Mouse (Mus musculus) lung, embryonic 15.5 days (tissue): ENCODE data around the gene Lck. TPM values are rescaled to one million over a fixed set of nuclear protein-coding genes. Genes with fewer than 3 reads are reported as not detected.

ENCODE experiments used
- ATAC-seq: fragments of 200-750 bp; cut with Nextera tagmentation; 2 replicates; pipeline ENCODE4 v1.8.0; 2017; ENCODE audit warnings: moderate number of reproducible peaks, borderline replicate concordance; ENCODE audit not compliant: low FRiP score, low TSS enrichment; ENCODE audit errors: extremely low read depth
- H3K27ac ChIP-seq: fragments of 300-500 bp; sonication (generic); 2 replicates; pipeline ENCODE4 v1.5.1; 2015; ENCODE audit warnings: moderate library complexity, mild to moderate bottlenecking, inconsistent platforms
- H3K27me3 ChIP-seq: fragments of 300-500 bp; sonication (generic); 2 replicates; pipeline ENCODE4 v1.6.1; 2015; ENCODE audit warnings: inconsistent platforms
- H3K36me3 ChIP-seq: fragments of 300-500 bp; sonication (generic); 2 replicates; pipeline ENCODE4 v1.6.1; 2015; ENCODE audit warnings: inconsistent platforms
- H3K4me1 ChIP-seq: fragments of 300-500 bp; sonication (generic); 2 replicates; pipeline ENCODE4 v1.6.1; 2015; ENCODE audit warnings: inconsistent platforms
- H3K4me2 ChIP-seq: fragments of 300-500 bp; sonication (generic); 2 replicates; pipeline ENCODE4 v1.6.1; 2015; ENCODE audit warnings: inconsistent platforms, mild to moderate bottlenecking, moderate library complexity
- H3K4me3 ChIP-seq: fragments of 300-500 bp; sonication (generic); 2 replicates; pipeline ENCODE4 v1.5.1; 2015; ENCODE audit warnings: mild to moderate bottlenecking, inconsistent platforms
- H3K9ac ChIP-seq: fragments of 300-500 bp; sonication (generic); 2 replicates; pipeline ENCODE4 v1.6.1; 2015; ENCODE audit warnings: inconsistent platforms
- H3K9me3 ChIP-seq: fragments of 300-500 bp; sonication (generic); 2 replicates; pipeline ENCODE4 v1.6.1; 2016; ENCODE audit warnings: inconsistent platforms
- WGBS: fragments of 180-500 bp; shearing (Covaris S2); methylation state at CpG from one replicate; pipeline ENCODE4 v1.1.7; 2015; 5-methylcytosine and 5-hydroxymethylcytosine counted together
- polyA plus RNA-seq: library from polyadenylated mRNA; unstranded; fragments of >200 nt; fragmentation: Nextera tagmentation; extraction: Ambion mirVana; gene quantifications from 2 replicates; pipeline ENCODE4 v1.2.1, GENCODE M21; 2015

The Lck gene
- polyA plus RNA-seq, 1 experiment from 2014 or later = 24.9 TPM

DNA sequence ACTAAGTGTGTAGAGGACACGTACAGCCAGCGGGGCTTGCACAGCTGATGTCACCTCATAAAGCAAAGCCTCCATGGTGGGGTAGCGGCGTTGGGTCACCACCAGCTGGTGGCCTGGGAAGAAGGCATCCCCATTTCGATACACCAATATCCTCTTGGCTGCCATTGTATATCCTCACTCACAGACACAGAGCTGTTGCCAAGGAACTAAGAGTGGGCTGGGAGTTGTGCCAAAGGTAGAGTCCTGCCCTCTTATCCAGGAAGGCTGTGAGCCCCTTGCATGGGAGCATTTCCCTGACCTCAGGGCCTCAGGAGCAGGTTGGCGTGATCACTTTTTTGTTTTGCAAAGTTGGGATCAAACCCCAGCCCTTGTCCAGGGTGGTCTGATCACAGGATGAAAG lies 40.7 kb upstream of the Lck start, which contains the start of gene Dcdc2b:
TSS of gene Dcdc2b (minus strand) at position 165 of the 400 bp plus-strand sequence.
- Histone ChIP-seq H3K4me2 (no peak within 1 kb of the TSS), H3K9ac (no peak within 1 kb of the TSS), H3K9me3 (no peaks in the 10 kb centered on the region), H3K4me1 (peaks cover 16% of the 10 kb centered on the region), H3K27me3 (no peaks in the 10 kb centered on the region), H3K36me3 (no peaks in the 10 kb centered on the region; the same call in none of the 2 replicates), H3K4me3 (no peak within 1 kb of the TSS), H3K27ac (no peak within 1 kb of the TSS)
- ATAC-seq = no peak
- WGBS = 62% methylated on average over 6 of the region's 6 CpGs

DNA sequence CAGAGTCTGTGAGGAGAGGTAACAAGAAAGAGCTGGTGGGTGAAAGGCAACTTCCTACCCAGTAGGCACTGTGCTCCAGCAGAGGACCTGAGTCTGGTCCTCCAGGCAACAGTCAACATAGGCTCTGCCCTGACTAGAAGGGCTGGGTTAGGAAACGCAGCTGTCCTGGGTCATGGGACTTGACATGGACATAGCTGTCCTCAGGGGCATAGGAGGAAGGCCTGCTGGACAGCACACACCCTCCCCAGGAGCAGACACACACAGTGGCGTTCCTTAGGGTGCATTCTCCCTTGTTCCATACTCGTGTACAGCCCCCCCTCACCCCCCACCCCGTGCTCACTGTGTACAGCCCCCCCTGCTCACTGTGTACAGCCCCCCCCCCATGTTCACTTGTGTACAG lies 37.0 kb upstream of the Lck start:
- no peak overlapping the region for H3K27ac ChIP-seq
- WGBS = 66% methylated on average over 4 of the region's 4 CpGs
- H3K9ac ChIP-seq = no peak overlapping the region
- H3K4me1 ChIP-seq = peaks cover 10% of the 10 kb centered on the region; the same call in 1 of the 2 replicates
- peaks cover 26% of the 10 kb centered on the region for H3K36me3 ChIP-seq
- H3K4me2 ChIP-seq = no peak overlapping the region
- H3K9me3 ChIP-seq = no peaks in the 10 kb centered on the region
- no peaks in the 10 kb centered on the region for H3K27me3 ChIP-seq
- 0 out of 2 replicates have a peak, but pooled peaks have one; percentile 4 for ATAC-seq
- H3K4me3 ChIP-seq = no peak overlapping the region

DNA sequence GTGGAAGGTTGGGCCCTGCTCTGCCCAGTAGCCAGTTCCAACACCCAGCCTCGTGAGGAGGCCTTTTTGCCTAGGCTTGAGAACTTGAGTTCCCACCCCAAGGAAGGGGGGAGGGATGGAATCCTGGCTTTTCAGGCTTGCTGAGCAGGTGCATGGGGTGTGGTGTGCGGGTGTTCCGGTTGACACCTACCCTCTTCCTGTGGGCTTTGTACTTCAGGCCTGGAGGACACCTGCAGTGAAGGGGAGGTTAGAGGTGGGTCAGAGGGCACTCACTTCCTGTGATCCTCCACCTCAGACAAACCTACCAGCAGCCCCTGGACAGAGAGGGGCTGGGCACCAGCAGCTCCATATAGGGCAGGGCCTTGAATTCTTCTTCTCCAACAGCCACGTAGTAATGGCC lies 36.6 kb upstream of the Lck start:
- Histone ChIP-seq H3K4me2 (no peak overlapping the region), H3K27ac (no peak overlapping the region), H3K9ac (no peak overlapping the region), H3K36me3 (peaks cover 30% of the 10 kb centered on the region), H3K27me3 (no peaks in the 10 kb centered on the region), H3K9me3 (no peaks in the 10 kb centered on the region), H3K4me3 (no peak overlapping the region), H3K4me1 (peaks cover 10% of the 10 kb centered on the region; the same call in 1 of the 2 replicates)
- ATAC-seq = peak; percentile 20; the same call in 1 of the 2 replicates
- 81% methylated on average over 4 of the region's 4 CpGs for WGBS

DNA sequence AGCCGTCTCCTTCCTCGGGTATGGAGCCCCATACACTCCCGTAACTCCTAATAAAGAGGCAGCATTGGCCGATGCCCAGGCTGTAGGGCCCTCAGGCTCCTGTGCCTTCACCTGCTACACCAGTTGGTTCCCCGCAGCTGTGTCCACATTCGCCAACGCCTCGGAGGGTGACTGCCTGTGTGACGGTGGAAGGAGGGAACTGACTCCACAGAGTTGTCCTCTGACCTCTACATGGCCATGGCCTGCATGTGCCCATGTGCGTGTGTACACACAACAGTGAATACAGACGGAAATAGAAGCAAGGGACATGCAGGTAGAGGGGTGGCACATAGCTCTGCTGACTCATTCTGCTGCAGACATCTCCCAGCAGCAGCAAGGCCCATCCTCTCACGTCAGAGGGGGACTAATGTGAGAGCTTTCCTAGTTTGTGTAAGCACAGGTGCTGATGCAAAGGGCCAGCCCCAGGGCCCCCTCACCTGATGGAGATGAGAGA lies 35.7 kb upstream of the Lck start:
- no peak overlapping the region for H3K27ac ChIP-seq
- 0 out of 2 replicates have a peak, but pooled peaks have one; percentile 19 for ATAC-seq
- WGBS = 77% methylated on average over 12 of the region's 12 CpGs

DNA sequence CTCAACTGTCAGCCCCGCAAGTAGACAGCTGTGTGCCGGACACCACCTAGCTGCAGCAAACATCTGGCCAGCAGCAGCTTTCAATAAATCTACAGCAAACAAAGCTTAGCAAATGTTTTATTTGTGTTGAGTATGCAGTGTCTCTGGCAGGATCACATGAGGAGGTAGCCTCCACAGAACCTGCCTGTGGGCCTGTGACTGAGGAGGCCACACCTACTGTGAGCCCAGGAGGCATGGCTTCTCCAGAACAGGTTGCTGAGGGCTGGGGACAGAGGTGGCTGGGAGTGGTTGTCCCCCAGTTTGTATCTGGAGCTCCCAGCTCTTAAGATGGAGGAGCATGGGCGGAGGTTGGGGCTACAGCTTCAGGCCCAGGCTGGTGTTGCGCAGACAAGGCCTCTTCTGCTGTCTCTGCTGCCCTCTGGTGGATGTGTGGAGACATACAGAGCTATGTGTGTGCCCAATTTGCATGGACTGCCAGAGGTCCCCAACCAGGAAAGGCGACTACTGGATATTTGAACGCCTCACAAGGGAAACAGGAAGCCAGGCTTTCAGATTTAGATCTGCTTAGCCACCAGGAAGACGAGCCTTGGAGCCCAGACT lies 35.1 kb upstream of the Lck start:
- ATAC-seq = peak; percentile 68; the same call in 1 of the 2 replicates
- Histone ChIP-seq H3K9ac (no peak overlapping the region), H3K27ac (peak overlapping the region; percentile 13; the same call in 1 of the 2 replicates)

More for the DNA sequence above, 35.7 kb upstream of the Lck start:
- Histone ChIP-seq H3K36me3 (peaks cover 38% of the 10 kb centered on the region), H3K9me3 (no peaks in the 10 kb centered on the region), H3K27me3 (no peaks in the 10 kb centered on the region), H3K4me3 (no peak overlapping the region), H3K9ac (no peak overlapping the region), H3K4me1 (peaks cover 7% of the 10 kb centered on the region; the same call in 1 of the 2 replicates), H3K4me2 (no peak overlapping the region)

DNA sequence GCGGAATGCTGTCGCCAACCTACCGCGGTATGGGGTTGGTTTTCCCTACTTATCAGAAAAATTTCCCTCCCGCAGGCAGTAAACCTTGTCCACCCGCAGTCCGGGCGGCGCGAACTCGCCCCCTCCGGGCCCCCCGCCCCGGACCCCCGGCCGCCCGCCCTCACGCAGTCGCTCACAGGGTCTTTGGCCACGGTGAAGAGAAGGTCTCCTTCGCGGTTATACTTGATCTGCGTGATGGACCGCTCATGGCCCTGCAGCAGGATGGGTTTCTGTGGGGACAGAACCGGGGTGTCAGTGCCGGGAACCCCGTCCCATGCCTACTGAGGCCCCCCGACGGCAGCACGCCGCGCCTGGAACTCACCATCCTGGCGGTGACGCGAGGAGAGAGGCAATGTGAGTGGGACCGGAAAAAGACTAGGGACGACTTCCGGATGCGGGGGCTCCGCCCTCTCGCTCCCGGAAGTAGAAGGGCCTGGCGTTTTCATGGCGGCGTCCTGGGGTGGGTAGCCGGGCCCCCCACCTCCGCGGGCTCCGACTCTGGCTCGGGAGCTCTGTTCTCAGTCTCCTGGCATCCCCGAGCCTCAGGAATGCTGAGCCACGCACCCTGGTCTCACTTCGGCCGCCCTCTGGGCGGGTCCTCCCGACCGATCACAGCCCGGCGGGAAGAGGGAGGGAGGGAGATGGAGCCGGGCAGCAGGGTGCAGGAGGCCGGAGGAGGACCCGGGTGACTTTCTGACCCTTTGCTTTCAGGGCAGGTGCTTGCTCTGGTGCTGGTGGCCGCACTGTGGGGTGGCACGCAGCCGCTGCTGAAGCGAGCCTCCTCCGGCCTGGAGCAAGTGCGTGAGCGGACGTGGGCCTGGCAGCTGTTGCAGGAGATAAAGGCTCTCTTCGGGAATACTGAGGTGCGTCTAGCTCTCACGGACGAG lies 27.1 kb upstream of the Lck start, which contains the start of the genes Eif3i and Tmem234:
TSS of gene Eif3i (minus strand) at position 416 of the 926 bp plus-strand sequence.
TSS of gene Tmem234 (plus strand) at position 436 of the 926 bp plus-strand sequence.
- no peaks in the 10 kb centered on the region for H3K27me3 ChIP-seq
- H3K36me3 ChIP-seq = peaks cover 43% of the 10 kb centered on the region
- under 1% methylated on average over 70 of the region's 74 CpGs for WGBS
- peak; percentile 87 for ATAC-seq
- H3K9ac ChIP-seq = peak within 1 kb of the TSS; percentile 67
- peak within 1 kb of the TSS; percentile 64 for H3K4me3 ChIP-seq
- H3K4me2 ChIP-seq = peak within 1 kb of the TSS; percentile 77
- no peaks in the 10 kb centered on the region for H3K9me3 ChIP-seq
- H3K27ac ChIP-seq = peak within 1 kb of the TSS; percentile 49
- peaks cover 24% of the 10 kb centered on the region for H3K4me1 ChIP-seq

More for the DNA sequence above, 35.1 kb upstream of the Lck start:
- Histone ChIP-seq H3K4me3 (no peak overlapping the region), H3K4me2 (no peak overlapping the region), H3K27me3 (no peaks in the 10 kb centered on the region), H3K4me1 (0 out of 2 replicates have a peak, but pooled peaks cover under 1% of the 10 kb centered on the region), H3K36me3 (peaks cover 45% of the 10 kb centered on the region), H3K9me3 (no peaks in the 10 kb centered on the region)
- WGBS = 30% methylated on average over 7 of the region's 7 CpGs

DNA sequence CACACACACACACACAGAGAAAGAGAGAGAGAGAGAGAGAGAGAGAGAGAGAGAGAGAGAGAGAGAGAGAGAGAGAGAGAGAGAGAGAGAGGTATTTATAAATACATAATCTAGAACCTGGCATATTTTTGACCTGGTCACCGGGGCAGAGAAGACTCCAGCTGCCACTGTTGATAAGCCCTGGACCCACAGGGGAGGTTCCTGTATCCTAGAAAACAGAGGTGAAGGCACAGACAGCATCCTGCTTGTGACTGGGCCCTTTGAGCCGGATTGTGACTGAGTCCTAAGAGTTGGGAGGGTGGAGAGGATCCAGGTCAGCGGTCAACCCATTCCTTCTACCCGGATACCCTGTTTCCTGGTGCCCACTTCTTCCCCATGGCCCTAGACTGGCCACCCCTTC lies 15.4 kb upstream of the Lck start:
- H3K4me2 ChIP-seq = no peak overlapping the region
- H3K4me3 ChIP-seq = no peak overlapping the region
- peaks cover 33% of the 10 kb centered on the region for H3K36me3 ChIP-seq
- H3K9me3 ChIP-seq = no peaks in the 10 kb centered on the region
- no peak for ATAC-seq
- no peak overlapping the region for H3K9ac ChIP-seq
- H3K27me3 ChIP-seq = no peaks in the 10 kb centered on the region
- peaks cover 12% of the 10 kb centered on the region for H3K4me1 ChIP-seq
- H3K27ac ChIP-seq = no peak overlapping the region
- WGBS = 76% methylated on average over 4 of the region's 4 CpGs

DNA sequence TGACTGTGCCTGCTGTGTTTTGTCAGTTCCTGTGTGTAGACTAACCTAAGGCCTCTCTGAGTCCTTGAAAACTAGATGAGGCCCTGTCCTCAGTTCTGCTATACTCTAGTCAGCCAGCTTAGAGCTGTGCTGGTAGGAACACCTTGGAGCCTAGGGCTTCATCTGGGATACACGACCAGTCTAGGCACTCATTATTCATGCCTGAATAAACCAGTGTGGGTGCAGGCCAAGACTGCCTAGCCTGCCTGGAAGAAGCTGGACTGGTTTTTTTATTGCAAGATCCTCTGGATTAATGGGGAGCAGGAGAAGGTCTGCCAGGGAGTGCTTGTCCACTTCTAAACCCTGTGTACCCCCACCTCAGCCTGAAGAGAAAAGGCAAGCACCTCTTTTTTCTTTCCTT lies 13.5 kb upstream of the Lck start:
- Histone ChIP-seq H3K27me3 (no peaks in the 10 kb centered on the region), H3K36me3 (peaks cover 16% of the 10 kb centered on the region), H3K4me2 (no peak overlapping the region), H3K9me3 (no peaks in the 10 kb centered on the region), H3K4me3 (no peak overlapping the region), H3K9ac (no peak overlapping the region), H3K27ac (no peak overlapping the region), H3K4me1 (peaks cover 12% of the 10 kb centered on the region)
- ATAC-seq = no peak
- 50% methylated on average over 1 of the region's 1 CpGs for WGBS

DNA sequence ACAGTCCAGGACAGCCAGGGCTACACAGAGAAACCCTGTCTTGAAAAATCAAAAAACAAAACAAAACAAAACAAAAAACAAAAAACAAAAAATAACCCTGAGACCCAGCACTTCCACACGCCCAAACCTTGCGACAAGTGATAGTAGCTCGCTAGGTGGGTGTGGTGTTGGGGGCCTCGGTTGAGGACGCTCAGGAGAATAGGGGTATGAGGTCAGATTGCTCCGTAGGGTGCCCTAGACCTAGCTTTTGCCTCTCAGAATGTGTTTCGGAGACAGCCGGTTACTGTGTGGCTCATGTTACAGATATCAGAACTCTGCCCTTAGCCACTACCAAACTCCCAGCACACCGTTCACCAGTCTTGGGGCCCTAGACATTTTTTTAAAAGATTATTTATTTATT lies 12.3 kb upstream of the Lck start:
- no peaks in the 10 kb centered on the region for H3K9me3 ChIP-seq
- no peaks in the 10 kb centered on the region for H3K27me3 ChIP-seq
- H3K4me3 ChIP-seq = no peak overlapping the region
- no peak overlapping the region for H3K27ac ChIP-seq
- ATAC-seq = no peak
- H3K4me2 ChIP-seq = peak overlapping the region; percentile 83
- peaks cover 12% of the 10 kb centered on the region for H3K4me1 ChIP-seq
- 79% methylated on average over 9 of the region's 9 CpGs for WGBS
- H3K36me3 ChIP-seq = peaks cover 4% of the 10 kb centered on the region
- H3K9ac ChIP-seq = no peak overlapping the region

DNA sequence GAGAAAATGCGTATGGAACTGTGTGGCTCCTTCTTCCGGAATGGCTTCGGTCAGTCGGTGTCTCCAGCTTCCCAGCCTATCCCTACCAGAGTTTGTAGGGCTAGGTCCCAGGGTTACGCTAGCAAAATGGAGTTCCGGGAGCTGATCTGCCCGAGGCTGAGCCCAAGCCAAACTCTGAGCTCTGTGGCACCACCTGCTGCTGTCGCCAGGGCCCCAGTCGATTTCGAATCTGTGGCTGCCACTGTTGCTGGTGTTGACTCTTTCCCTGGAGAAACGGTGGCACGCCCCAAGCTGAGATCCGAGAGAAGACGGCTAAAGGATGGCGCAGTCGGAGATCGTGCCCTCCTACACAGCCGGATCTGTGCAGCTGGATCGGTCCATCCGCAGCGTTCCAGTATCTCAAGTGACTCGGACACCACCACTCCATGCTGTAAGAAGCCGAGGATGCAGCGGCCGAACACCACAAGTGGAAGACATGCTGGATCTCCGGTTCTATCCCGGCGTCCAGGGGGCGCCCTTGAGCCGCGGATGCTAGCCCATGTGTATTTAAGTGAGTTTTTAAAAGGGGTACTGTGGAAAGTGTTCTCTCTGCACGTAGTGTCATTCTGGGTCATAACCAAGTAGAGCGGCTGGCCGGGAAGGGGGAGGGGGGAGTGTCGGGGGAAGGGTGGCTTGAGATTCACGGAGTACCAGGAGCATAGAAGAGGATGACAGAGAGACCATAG lies 11.6 kb upstream of the Lck start:
- H3K27ac ChIP-seq = peak overlapping the region; percentile 56

DNA sequence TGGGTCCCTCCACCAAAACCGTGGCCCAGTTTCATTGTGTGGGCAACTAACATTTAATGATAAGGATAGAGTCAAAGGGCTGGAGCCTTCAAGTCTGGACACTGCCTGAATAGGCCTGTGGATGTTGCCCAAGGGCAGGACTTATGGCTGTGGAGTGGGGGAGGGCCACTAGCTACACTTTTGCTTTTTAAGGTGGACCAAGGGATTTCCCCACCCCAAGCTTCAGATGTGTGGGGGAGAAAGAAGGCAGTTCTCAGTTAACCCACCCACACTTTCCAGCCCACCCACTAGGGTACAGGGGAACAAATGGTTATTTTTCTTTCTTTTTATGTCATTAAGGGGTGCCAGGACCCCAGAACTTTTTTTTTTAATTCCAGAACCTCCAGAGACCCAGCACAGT lies 10.9 kb upstream of the Lck start:
- H3K4me3 ChIP-seq = peak overlapping the region; percentile 48
- H3K4me1 ChIP-seq = peaks cover 12% of the 10 kb centered on the region

More for the DNA sequence above, 11.6 kb upstream of the Lck start:
- Histone ChIP-seq H3K36me3 (no peaks in the 10 kb centered on the region), H3K4me3 (peak overlapping the region; percentile 48), H3K9me3 (no peaks in the 10 kb centered on the region), H3K27me3 (no peaks in the 10 kb centered on the region), H3K4me2 (peak overlapping the region; percentile 83), H3K9ac (peak overlapping the region; percentile 45), H3K4me1 (peaks cover 12% of the 10 kb centered on the region)
- peak; percentile 71; the same call in 1 of the 2 replicates for ATAC-seq
- WGBS = 1% methylated on average over 36 of the region's 36 CpGs

More for the DNA sequence above, 10.9 kb upstream of the Lck start:
- Histone ChIP-seq H3K9ac (peak overlapping the region; percentile 45), H3K27ac (peak overlapping the region; percentile 56), H3K36me3 (no peaks in the 10 kb centered on the region), H3K4me2 (peak overlapping the region; percentile 83), H3K9me3 (no peaks in the 10 kb centered on the region), H3K27me3 (no peaks in the 10 kb centered on the region)
- WGBS = 70% methylated on average over 1 of the region's 1 CpGs
- ATAC-seq = no peak
